Mouse (Mus musculus): ENCODE results near the gene Zbtb2.

GRCm38 (mm10) chr10:4354371-4355260, 33.3 kb downstream of the Zbtb2 start:
- TF ChIP-seq CTCF (IDR thresholded peaks at IDR 0.05; ENCODE audit: insufficient read depth, low read depth, low read length) (no peak), POLR2A (IDR thresholded peaks at IDR 0.05; ENCODE audit: insufficient read depth, low read depth, low read length) (no peak)

Measured in olfactory bulb, adult 2 months (tissue).